In genomic region chr10:12820978-12821735, GRCm38 (mm10) we compare ENCODE assay signal across 11 mouse cellular contexts. TPM values are rescaled to one million over a fixed set of nuclear protein-coding genes. Genes with fewer than 3 reads are reported as not detected.
DNase-seq lines count a peak whose midpoint lies in the region; ATAC-seq and TF ChIP-seq lines count a peak whose summit lies in the region.
"Had no signal": no experiment of that assay in that cellular context is flagged by ENCODE, and none has a peak within 500 bp of the region (broad histone marks: within the 10 kb centered on the region; RNA-seq: fewer than 3 reads in every experiment).

No protein-coding gene starts in this region.

- no peak overlapping the region for H3K9ac ChIP-seq in heart, embryonic 11.5 days (ENCODE audit: low read depth, low read length)
- H3K9ac ChIP-seq in heart, adult 2 months (ENCODE audit: low read depth, low read length), result no peak overlapping the region
- H3K9ac ChIP-seq in limb, embryonic 14.5 days (ENCODE audit: low read depth, low read length, severe bottlenecking), result no peak overlapping the region
- H3K9ac ChIP-seq in midbrain, embryonic 14.5 days (replicated peaks; ENCODE audit: low read length), result no peak overlapping the region
- H3K9ac ChIP-seq: limb, embryonic 12.5 days had no signal

- no peak for TF ChIP-seq EP300 in heart, adult 2 months (IDR thresholded peaks at IDR 0.05; ENCODE audit: insufficient read depth, low read depth, low read length)

- DNase-seq in heart, adult 2 months, result no peak
- peak; percentile 46 for DNase-seq in CD4-positive, CD25-positive, alpha-beta regulatory T cell, adult 2 months (ENCODE audit: low read depth, low spot score)
- peak; percentile 51 to 66 for DNase-seq in frontal cortex, postnatal 36 days (ENCODE audit: low spot score in 2 of 2)
- no peak for DNase-seq in limb, embryonic 14.5 days (ENCODE audit: low spot score)
- no peak for DNase-seq in midbrain, embryonic 14.5 days
- no peak for DNase-seq in embryo, embryonic 10.5 days (ENCODE audit: low spot score)
- DNase-seq: cerebellum, postnatal 10 days had no signal

- no peak for TF ChIP-seq POLR2A in heart, adult 2 months (IDR thresholded peaks at IDR 0.05; ENCODE audit: insufficient read depth, low read depth, low read length)
- TF ChIP-seq POLR2A in limb, embryonic 14.5 days (IDR thresholded peaks at IDR 0.05; ENCODE audit: borderline replicate concordance, extremely low read depth, insufficient read depth, insufficient read length), result no peak

- no peaks in the 10 kb centered on the region for H3K9me3 ChIP-seq in heart, embryonic 11.5 days (replicated peaks; ENCODE audit: control insufficient read depth, low read length)
- H3K9me3 ChIP-seq in limb, embryonic 14.5 days (ENCODE audit: control insufficient read depth, low read length), result no peaks in the 10 kb centered on the region
- no peaks in the 10 kb centered on the region for H3K9me3 ChIP-seq in midbrain, embryonic 14.5 days (ENCODE audit: control insufficient read depth, low read length)
- H3K9me3 ChIP-seq: limb, embryonic 12.5 days had no signal

- H3K27ac ChIP-seq in heart, embryonic 11.5 days (ENCODE audit: low read depth, low read length), result 0 out of 2 replicates have a peak overlapping the region, but pooled peaks have one; percentile 15
- no peak overlapping the region; the same call in 1 of the 2 replicates for H3K27ac ChIP-seq in heart, adult 2 months
- no peak overlapping the region for H3K27ac ChIP-seq in limb, embryonic 14.5 days (replicated peaks; ENCODE audit: low read depth, low read length)
- H3K27ac ChIP-seq in midbrain, embryonic 14.5 days (replicated peaks; ENCODE audit: low read depth, low read length), result no peak overlapping the region
- H3K27ac ChIP-seq: limb, embryonic 12.5 days had no signal

- no peaks in the 10 kb centered on the region for H3K27me3 ChIP-seq in heart, embryonic 11.5 days (ENCODE audit: control insufficient read depth, insufficient read depth, low read length)
- no peaks in the 10 kb centered on the region for H3K27me3 ChIP-seq in heart, adult 2 months (ENCODE audit: control insufficient read depth, insufficient read depth, low read length)
- H3K27me3 ChIP-seq in limb, embryonic 14.5 days (ENCODE audit: control insufficient read depth, insufficient read depth, low read length), result no peaks in the 10 kb centered on the region
- H3K27me3 ChIP-seq in midbrain, embryonic 14.5 days (ENCODE audit: control insufficient read depth, insufficient read depth, low read length), result no peaks in the 10 kb centered on the region
- H3K27me3 ChIP-seq: limb, embryonic 12.5 days had no signal

- 78% methylated on average over 13 of the region's 13 CpGs for WGBS in heart, embryonic 11.5 days (ENCODE audit: insufficient replicate concordance)
- 66% methylated on average over 13 of the region's 13 CpGs for WGBS in heart, adult 2 months
- 87% methylated on average over 13 of the region's 13 CpGs for WGBS in limb, embryonic 14.5 days
- WGBS in midbrain, embryonic 14.5 days, result 89% methylated on average over 13 of the region's 13 CpGs

- H3K36me3 ChIP-seq in heart, embryonic 11.5 days (ENCODE audit: control insufficient read depth, insufficient read depth, low read length), result no peaks in the 10 kb centered on the region
- H3K36me3 ChIP-seq in heart, adult 2 months (ENCODE audit: control insufficient read depth, insufficient read depth, low read length), result no peaks in the 10 kb centered on the region; the same call in 1 of the 2 replicates
- H3K36me3 ChIP-seq in limb, embryonic 14.5 days (ENCODE audit: control insufficient read depth, insufficient read depth, low read length), result no peaks in the 10 kb centered on the region
- H3K36me3 ChIP-seq in midbrain, embryonic 14.5 days (ENCODE audit: control insufficient read depth, insufficient read depth, low read length), result no peaks in the 10 kb centered on the region
- H3K36me3 ChIP-seq: limb, embryonic 12.5 days had no signal

- 0 out of 2 replicates have a peak, but pooled peaks have one; percentile 22 for ATAC-seq in heart, embryonic 11.5 days (replicated peaks; ENCODE audit: insufficient number of reproducible peaks, low FRiP score, low TSS enrichment)
- peak; percentile 53 for ATAC-seq in limb, embryonic 14.5 days (ENCODE audit: low FRiP score, low read depth)
- ATAC-seq in activated CD4-positive, CD25-positive, alpha-beta regulatory T cell, adult 4 months, result no peak
- ATAC-seq in midbrain, embryonic 14.5 days (ENCODE audit: low FRiP score, low TSS enrichment), result no peak
- ATAC-seq: hindbrain, embryonic 16.5 days had no signal

- intact Hi-C loops in heart, adult 2 months (cut with DNase I), result no loop called here

- H3K4me2 ChIP-seq in heart, embryonic 11.5 days, result no peak overlapping the region
- no peak overlapping the region for H3K4me2 ChIP-seq in limb, embryonic 14.5 days (replicated peaks; ENCODE audit: low read depth, low read length, severe bottlenecking)
- no peak overlapping the region for H3K4me2 ChIP-seq in midbrain, embryonic 14.5 days (ENCODE audit: low read length)
- H3K4me2 ChIP-seq: limb, embryonic 12.5 days had no signal

- no peak for TF ChIP-seq CTCF in heart, adult 2 months (IDR thresholded peaks at IDR 0.05)

- H3K79me2 ChIP-seq in heart, adult 2 months (replicated peaks; ENCODE audit: control insufficient read depth, insufficient read depth, low read length), result no peaks in the 10 kb centered on the region; the same call in none of the 2 replicates

- H3K4me3 ChIP-seq in heart, embryonic 11.5 days (ENCODE audit: low read depth, low read length), result no peak overlapping the region
- H3K4me3 ChIP-seq in heart, adult 2 months, result no peak overlapping the region
- no peak overlapping the region for H3K4me3 ChIP-seq in limb, embryonic 14.5 days (replicated peaks; ENCODE audit: low read length)
- no peak overlapping the region for H3K4me3 ChIP-seq in midbrain, embryonic 14.5 days (replicated peaks; ENCODE audit: low read depth, low read length)
- H3K4me3 ChIP-seq: limb, embryonic 12.5 days had no signal

- peaks cover 23% of the 10 kb centered on the region for H3K4me1 ChIP-seq in heart, embryonic 11.5 days (ENCODE audit: control insufficient read depth, insufficient read depth, low read length)
- peaks cover 20% of the 10 kb centered on the region for H3K4me1 ChIP-seq in heart, adult 2 months (ENCODE audit: control insufficient read depth, insufficient read depth, low read length)
- H3K4me1 ChIP-seq in limb, embryonic 14.5 days (ENCODE audit: control insufficient read depth, insufficient read depth, low read length), result peaks cover 12% of the 10 kb centered on the region
- no peaks in the 10 kb centered on the region for H3K4me1 ChIP-seq in midbrain, embryonic 14.5 days (ENCODE audit: control insufficient read depth, insufficient read depth, low read length)

RNA-seq across cellular contexts. Expression of gene Utrn, which starts 48.0 kb away (rescaled TPM):
- 47.3 and 68.5 TPM in 2 replicates for polyA plus RNA-seq in heart, embryonic 11.5 days (2014; fragmentation: Nextera tagmentation; extraction: Ambion mirVana)
- total RNA-seq in heart, adult 2 months (2021), result 10 to 100 TPM; 61.8 to 68.1 TPM
- polyA plus RNA-seq in heart, adult 2 months (2012; rRNA removed), result 18.8 and 33.4 TPM in 2 replicates
- 34.1 and 36.9 TPM in 2 replicates for polyA plus RNA-seq in limb, embryonic 14.5 days (2012; rRNA removed)
- 76.0 and 82.2 TPM in 2 replicates for polyA plus RNA-seq in limb, embryonic 14.5 days (2014; fragmentation: Nextera tagmentation; extraction: Ambion mirVana)
- polyA plus RNA-seq in activated CD4-positive, CD25-positive, alpha-beta regulatory T cell, adult 4 months (2017; shearing (Covaris generic)), result 100 to 1,000 TPM; 255 to 319 TPM
- 10.6 and 19.1 TPM in 2 replicates for polyA plus RNA-seq in midbrain, embryonic 14.5 days (2014; fragmentation: Nextera tagmentation; extraction: Ambion mirVana)

Comparison
In these comparisons a context has a peak if more than half of its experiments do, and no peak if none do; other contexts are left out.
1. ATAC-seq: peak in heart, embryonic 11.5 days (single experiment) and limb, embryonic 14.5 days (single experiment); none in activated CD4-positive, CD25-positive, alpha-beta regulatory T cell, adult 4 months (single experiment) and midbrain, embryonic 14.5 days (single experiment).
2. DNase-seq: peak in CD4-positive, CD25-positive, alpha-beta regulatory T cell, adult 2 months (single experiment) and frontal cortex, postnatal 36 days (2 of 2); none in heart, adult 2 months (0 of 2), limb, embryonic 14.5 days (single experiment), midbrain, embryonic 14.5 days (single experiment) and embryo, embryonic 10.5 days (single experiment).